Mouse (Mus musculus) heart, postnatal 14 days (tissue): ENCODE measurements around the gene Mzf1. TPM values are rescaled to one million over a fixed set of nuclear protein-coding genes. Genes with fewer than 3 reads are reported as not detected.

Experiments
- DNase-seq, 2 experiments: peaks; one replicate each; pipeline ENCODE4 v3.0.0; 2021 to 2022
- intact Hi-C: fragments of 180-260 bp; cut with DNase I; formaldehyde crosslinking; loops from one replicate; pipeline ENCODE4 v1.15.1; 2025
- total RNA-seq, 2 experiments: library from RNA; stranded (reverse); gene quantifications; 2 replicates each; pipeline ENCODE4 v1.2.3; 2021

Gene Mzf1
- total RNA-seq, 2 experiments from 2014 or later = 0.73 to 1.0 TPM

DNA sequence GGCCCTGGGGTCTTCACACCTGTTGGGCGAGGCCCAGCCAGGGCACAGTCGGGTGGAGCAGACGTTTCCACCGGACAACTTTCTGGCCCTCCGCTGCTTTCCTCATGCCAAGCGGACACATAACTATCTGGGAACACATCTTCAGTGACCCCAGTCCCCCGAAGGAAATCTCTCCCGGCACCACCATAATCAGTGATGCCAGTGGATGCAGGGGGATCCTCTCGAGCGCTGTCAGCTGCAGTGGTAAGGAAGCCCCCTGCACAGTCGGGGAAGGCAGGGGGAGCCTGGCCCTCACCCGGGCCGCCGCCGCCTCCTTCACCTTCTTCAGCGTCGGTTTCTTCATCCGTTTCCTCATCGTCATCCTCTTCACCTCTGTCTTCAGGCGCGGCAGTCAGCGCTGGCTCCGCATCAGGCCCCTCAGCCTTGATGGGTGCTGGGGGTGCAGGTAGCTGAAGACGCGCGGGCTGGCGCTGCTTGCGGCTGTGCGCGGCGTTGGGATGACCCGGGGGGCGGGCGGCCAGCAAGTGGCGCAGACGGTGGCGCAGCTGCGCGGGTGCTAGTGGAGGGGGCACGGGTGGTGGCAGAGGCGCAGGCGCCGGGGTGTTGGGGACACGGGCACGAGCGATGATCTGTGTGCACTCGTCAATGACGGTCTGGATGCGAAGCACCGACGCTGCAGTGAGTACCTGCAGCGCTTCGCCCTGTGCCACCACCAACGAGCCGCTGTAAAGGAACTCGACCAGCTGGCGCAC is 47.0 kb downstream of the Mzf1 start:
- intact Hi-C loops = loop anchor here (2.0 kb wide), 1 partner anchor 97 kb away; no protein-coding TSS in a partner anchor
- DNase-seq = no peak

GRCm38 (mm10) chr7:13006531-13006930 is 48.0 kb downstream of the Mzf1 start:
- DNase-seq = no peak
- intact Hi-C loops = no loop called here

DNA sequence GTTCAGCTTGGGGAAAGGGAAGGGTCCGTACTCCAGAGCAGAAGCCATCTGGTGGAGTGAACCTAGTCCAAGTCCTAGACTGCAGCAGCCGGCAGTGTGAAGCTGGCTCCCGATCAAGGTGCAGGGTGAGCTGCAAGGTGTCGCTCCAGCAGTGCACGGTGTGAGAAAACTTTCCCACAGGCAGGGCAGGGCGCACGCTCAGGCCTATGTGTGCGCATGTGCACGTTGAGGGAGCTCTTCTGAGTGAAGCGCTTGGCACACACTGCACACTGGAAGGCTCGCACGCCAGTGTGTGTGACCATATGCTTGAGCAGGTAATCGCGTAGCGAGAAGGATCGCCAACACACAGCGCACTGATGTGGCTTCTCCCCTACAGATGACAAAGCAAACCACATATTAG is 48.6 kb downstream of the Mzf1 start:
- DNase-seq = no peak
- intact Hi-C loops = no loop called here

DNA sequence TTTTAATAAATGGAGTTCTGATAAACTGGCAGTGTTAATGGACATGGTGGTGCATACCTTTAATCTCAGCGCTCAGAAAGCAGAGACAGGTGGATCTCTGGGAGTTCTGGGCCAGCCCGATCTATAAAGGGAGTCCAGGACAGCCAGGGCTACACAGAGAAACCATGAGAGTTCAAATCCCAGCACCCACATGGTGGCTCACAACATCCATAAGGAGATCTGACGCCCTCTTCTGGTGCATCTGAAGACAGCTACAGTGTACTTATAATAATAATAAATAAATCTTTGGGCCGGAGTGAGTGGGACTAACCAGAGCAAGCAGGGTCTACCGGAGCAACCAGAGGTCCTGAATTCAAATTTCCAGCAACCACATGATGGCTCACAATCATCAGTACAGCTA is 51.2 kb downstream of the Mzf1 start:
- no peak for DNase-seq

DNA sequence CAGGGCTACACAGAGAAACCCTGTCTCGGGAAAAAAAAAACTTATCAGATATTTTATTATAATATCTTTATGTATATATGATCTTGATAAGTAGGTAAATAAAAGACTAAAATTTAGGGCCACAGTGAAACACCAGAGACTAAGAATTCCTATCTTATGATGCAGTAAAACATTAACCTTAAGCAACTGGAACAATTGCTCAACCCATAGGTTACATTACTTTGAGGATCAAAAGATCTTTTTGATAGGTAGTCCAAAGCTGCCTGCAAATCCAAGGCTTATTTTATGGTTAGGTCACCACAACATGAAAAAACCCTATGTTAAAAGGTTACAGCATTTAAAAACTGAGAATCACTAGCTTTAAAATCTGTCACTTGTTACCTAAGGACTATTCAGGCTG is 53.0 kb downstream of the Mzf1 start:
- intact Hi-C loops = no loop called here
- no peak for DNase-seq

More for the DNA sequence above, 51.2 kb downstream of the Mzf1 start:
- intact Hi-C loops = no loop called here

DNA sequence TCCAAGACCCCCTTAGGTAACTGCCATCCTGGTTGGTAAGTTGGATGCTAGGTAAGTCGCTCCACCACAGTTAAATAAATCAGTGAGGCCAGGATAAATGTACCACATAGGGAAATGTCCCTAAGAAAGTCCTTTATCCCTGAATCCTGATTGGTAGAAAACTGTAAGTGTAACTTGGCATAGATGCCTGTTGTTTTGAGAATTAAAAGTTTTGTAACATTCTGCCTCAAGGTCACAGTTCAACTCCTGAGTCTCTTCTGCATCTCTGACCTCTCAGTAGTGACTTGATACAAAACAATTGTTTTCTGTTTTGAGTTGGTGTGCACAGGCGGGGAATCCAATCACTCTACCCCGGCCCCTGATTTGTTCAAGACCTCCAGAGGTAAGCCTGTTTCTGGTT is 55.7 kb downstream of the Mzf1 start, which contains the start of gene Trim28:
Gene Trim28 (plus strand): TSS at position 264 of the 400 bp plus-strand sequence.
- DNase-seq = no peak
- intact Hi-C loops = no loop called here

GRCm38 (mm10) chr7:12998053-12998452 is 56.5 kb downstream of the Mzf1 start, which contains the start of gene Slc27a5:
Gene Slc27a5, minus strand, starts transcription at chr7:12998192.
- intact Hi-C loops = no loop called here

GRCm38 (mm10) chr7:12997230-12997629 is 57.3 kb downstream of the Mzf1 start:
- intact Hi-C loops = no loop called here

More at GRCm38 (mm10) chr7:12998053-12998452, 56.5 kb downstream of the Mzf1 start, which contains the start of gene Slc27a5:
- DNase-seq = no peak

DNA sequence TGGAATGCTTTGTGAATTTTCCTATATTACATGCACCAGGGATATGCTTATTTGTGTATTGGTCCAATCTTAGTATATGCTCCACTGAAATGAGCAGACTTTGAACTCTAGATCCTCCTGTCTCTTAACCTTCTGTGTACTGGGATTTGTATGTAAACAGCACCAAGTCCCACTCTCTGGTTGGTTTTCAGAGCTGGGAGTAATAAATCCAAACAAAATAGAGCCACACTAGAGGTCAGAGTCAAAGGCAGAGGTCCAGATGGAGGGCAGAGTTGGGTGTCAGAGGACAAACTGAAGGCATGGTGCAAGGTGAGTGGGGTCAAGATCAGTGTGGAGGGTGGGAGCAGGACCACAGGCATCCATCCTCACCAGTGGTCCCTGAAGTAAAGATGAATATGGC is 58.7 kb downstream of the Mzf1 start:
- intact Hi-C loops = no loop called here
- DNase-seq = no peak

More at GRCm38 (mm10) chr7:12997230-12997629, 57.3 kb downstream of the Mzf1 start:
- no peak for DNase-seq

DNA sequence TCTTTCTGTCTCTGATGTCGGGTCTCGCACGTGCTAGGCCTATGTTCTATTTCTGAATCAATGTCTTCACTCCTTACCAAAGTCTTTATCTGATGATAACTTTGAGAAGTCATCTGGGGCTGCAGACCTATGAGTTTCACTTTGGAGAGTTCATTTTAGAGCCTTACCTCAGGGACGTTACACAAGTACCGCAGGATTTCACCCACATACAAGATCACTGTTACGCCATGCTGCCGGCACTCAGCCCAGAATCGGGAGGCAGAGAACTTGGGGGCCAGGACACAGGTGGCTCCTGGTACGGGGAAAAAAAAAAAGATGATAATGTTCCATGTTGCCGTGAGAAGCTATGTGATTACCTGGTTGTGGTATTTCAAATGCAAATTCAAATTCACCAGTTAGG is 61.4 kb downstream of the Mzf1 start:
- DNase-seq = no peak
- intact Hi-C loops = no loop called here

Other genes starting within 250 kb of the Mzf1 start
- gene Zfp329, start 235.9 kb downstream of the Mzf1 start, total RNA-seq = 1 to 10 TPM; 8.6 to 9.3 TPM
- gene Zfp110, start 220.0 kb downstream of the Mzf1 start, total RNA-seq = 10 to 100 TPM; 15.1 to 17.3 TPM
- gene Zfp128, start 173.6 kb downstream of the Mzf1 start, total RNA-seq = 1 to 10 TPM; 3.9 to 4.0 TPM
- 1 to 10 TPM; 6.6 to 6.8 TPM for gene Zscan22, start 156.9 kb downstream of the Mzf1 start, total RNA-seq
- 100 to 1,000 TPM; 536 to 584 TPM for gene Rps5, start 132.5 kb downstream of the Mzf1 start, total RNA-seq
- under 1 TPM; 0.22 to 0.29 TPM for gene Rnf225, start 127.3 kb downstream of the Mzf1 start, total RNA-seq
- gene Zfp324, start 88.9 kb downstream of the Mzf1 start, total RNA-seq = 1 to 10 TPM; 4.1 to 4.5 TPM
- 1 to 10 TPM; 2.6 to 3.3 TPM for gene Zfp446, start 76.9 kb downstream of the Mzf1 start, total RNA-seq
- not detected for gene Slc27a5, start 56.6 kb downstream of the Mzf1 start, total RNA-seq
- 100 to 1,000 TPM; 115 TPM for gene Trim28, start 55.6 kb downstream of the Mzf1 start, total RNA-seq
- gene Zbtb45, start 44.7 kb downstream of the Mzf1 start, total RNA-seq = 1 to 10 TPM; 8.4 to 9.2 TPM
- 100 to 1,000 TPM; 129 to 130 TPM for gene Chmp2a, start 20.0 kb downstream of the Mzf1 start, total RNA-seq
- gene Ube2m, start 16.5 kb downstream of the Mzf1 start, total RNA-seq = 100 to 1,000 TPM; 179 TPM
- not detected for gene Vmn1r85, start 40.4 kb upstream of the Mzf1 start, total RNA-seq
- not detected for gene Vmn1r86, start 65.2 kb upstream of the Mzf1 start, total RNA-seq
- not detected for gene Vmn1r87, start 85.4 kb upstream of the Mzf1 start, total RNA-seq
- under 1 TPM; 0.07 TPM for gene Vmn1r88, start 104.8 kb upstream of the Mzf1 start, total RNA-seq
- not detected for gene Vmn1r89, start 158.3 kb upstream of the Mzf1 start, total RNA-seq
- gene Lig1, start 222.5 kb upstream of the Mzf1 start, total RNA-seq = 1 to 10 TPM; 4.9 to 7.0 TPM
- 1 to 10 TPM; 5.9 to 6.4 TPM for gene Zswim9, start 224.0 kb upstream of the Mzf1 start, total RNA-seq